Mouse (Mus musculus) retina, adult 2 months (tissue): Measurements from ENCODE around the gene Fam161a.

Experiments used
- DNase-seq: peaks from one replicate; pipeline ENCODE4 v3.0.0-alpha.2; 2012; ENCODE audit warnings: low read depth, low spot score

The Fam161a gene

DNA sequence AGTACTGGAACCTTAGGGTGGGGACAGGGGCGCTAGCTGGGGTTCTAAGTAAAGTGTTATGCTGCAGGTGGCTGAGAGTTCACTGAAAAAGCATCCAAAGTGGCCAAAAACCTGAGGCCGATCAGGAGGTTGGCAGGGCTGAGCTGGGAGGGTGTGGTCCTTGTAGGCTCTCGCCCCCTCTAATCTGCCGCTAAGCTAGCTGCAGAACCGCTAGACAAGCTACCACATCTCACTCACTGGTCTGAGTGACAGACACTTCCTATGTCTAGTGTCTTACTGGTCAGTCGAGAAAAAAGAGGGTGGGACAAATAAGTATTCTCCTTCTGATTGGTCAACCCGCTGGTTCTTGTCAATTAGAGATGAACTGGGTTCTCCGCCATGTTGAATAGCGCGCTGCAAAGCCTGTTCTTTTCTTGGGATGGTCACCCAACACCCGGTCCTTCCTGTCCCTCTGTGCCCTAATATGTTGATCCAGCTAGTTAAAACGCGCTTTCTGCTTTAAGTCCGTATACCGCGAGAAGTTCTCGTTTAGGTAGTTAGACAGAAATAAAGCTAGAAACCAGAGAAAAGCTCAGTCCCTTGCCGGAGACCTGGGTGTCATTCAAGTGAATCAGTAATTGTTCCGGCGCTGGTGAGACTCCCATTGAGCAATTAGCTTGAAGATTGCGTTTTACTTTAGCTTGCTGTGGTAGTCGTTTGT lies at the start of gene Fam161a:
Fam161a (plus strand) TSS at position 51 of the 700 bp plus-strand sequence.
- peak; percentile 93 for DNase-seq

DNA sequence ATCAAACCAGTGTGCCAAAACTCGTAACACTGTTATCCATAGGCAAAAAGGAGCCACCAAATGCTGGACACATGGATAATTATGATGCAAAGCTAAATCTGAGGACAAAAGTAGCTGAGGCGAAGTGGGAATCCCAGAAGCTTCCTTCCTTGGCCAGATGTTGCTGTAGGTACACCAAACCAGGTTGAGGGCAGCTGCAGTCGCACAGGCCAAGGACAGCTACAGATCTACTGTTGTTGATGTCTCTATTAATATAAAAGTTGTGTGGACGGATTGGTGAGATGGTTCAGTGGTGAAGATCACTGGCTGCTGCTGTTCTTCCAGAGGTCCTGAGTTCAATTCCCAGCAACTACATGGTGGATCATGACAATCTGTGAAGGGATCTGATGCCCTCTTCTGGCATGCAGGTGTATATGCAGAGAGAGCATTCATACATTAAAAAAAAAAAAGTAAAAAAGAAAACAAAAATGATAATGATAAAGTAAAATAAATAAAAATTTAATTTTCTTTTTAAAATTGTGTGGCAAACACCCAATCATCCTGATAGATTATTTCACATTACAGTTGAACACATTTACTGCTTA lies 49.4 kb upstream of the Fam161a start:
- no peak for DNase-seq

DNA sequence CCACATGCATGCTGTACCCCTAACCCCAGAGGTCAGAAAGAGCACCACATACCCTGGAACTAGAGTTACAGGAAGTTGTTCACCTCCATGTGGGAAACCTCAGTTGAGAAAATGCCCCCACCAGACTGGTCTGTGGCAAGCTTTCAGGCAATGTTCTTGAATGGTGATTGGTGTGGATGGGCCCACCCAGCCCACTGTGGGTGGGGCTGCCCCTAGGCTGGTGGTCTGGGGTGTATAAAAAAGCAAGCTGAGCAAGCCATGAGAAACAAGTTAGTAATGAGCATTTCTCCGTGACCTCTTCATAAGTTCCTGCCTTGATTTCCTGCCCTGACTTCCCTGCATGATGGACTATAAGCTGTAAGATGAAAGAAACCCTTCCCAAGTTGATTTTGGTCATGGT lies 45.2 kb upstream of the Fam161a start:
- DNase-seq: no peak

DNA sequence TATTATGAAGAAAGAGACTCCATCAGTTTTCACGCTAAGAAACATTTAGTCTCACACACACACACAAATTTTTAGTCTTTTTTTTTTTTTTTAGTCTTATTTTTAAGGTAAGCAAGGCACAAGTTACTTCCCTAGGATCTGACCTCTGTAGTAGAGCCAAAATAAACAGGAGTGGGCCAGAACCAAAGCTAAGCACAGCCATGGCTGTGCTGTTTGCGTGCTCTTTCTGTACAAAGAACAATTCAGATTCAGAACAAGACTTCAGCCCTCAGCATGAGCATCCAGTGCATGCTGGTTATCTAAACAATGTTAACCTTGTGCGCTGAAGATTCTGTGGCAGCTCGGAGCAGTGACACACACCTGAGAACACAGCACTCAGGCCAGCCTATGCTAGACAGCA lies 42.9 kb upstream of the Fam161a start:
- DNase-seq: no peak

DNA sequence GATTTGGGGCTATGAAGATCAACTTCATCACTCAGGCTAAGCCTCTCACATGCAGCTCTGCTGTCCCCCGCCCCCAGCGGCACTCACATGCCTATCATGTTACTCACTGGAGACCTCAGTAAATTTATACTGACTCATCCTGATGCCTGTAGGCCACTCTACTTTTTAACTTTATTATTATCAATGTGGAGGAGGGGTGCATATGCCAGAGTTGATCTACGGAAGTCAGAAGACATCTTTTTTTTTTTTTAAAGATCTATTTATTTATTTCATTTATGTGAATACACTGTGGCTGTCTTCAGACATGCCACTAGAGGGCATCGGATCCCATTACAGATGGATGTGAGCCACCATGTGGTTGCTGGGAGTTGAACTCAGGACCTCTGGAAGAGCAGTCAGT lies 41.8 kb upstream of the Fam161a start:
- no peak for DNase-seq

DNA sequence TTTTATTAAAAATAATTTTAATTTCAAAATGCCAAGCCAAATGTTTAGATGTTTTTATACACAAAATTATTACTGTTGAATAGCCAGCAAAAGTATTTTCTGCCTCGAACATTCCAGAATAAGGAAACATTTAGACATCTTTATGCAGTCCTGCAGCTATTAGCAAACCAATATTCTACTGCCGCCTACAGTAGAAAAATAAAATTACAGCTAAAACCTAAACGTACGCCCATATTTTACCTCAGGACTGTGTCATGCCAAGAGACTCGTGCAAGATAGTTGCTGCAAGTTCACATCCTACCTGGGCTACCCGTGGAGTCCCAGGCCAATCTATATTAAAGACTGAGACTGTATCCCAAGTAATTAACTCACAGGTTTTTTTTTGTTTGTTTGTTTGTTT lies 37.8 kb upstream of the Fam161a start:
- DNase-seq: no peak

DNA sequence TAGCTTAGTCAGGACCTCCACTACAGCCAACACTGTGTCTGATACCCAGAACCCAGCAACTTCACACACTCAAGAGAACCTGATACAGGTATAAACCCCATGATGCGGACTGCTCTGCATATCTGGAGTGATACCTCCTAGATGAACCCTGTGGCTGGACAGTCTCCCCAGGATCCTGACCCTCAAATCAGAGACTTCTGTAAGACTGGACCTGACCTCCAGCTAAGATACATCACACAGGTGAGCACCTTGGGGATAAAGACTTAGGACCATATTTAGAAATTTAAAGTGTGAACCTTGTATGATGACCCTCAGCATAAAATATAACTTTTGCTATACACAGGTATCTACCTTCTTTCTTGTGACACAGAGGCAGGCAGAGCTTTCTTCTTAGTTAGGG lies 36.8 kb upstream of the Fam161a start:
- no peak for DNase-seq

DNA sequence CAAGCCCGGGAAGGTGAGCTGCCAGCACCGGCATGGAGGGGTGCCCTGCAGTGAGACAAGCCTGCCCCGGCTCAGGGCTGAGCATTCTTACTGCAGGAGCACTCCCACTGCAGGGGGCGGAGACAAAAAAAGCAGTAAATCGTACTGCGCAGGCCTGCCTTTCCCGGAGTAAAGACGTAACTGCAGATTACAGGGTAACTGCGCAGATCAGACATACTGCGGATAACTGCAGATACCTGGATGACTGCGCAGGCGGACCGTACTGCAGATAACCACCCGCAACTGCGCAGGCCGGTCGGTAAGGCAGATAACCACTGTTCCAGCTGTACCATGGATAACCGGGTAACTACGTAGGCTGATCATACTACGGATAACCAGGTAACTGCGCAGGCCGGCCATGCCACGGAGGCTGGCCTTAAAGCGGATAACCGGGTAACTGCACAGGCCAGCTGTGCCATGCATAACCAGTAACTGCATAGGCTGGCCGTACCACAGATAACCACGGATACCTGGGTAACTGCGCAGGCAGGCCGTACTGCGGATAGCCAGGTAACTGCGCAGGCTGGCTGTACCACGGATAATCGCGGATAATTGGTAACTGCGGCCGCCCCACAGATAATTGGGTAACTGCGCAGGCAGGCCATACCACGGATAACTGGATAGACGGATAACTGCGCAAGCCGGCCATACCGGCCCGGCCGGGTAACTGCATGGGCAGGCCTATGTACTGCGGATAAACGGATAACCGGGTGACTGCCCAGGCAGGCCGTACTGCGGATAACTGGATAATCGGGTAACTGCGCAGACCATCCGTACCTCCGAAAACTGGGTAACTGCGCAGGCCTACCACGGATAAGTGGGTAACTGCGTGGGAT lies 35.3 kb upstream of the Fam161a start, which contains the start of gene Zrsr1:
Zrsr1 (plus strand) TSS at position 171 of the 875 bp plus-strand sequence.
- DNase-seq: no peak

DNA sequence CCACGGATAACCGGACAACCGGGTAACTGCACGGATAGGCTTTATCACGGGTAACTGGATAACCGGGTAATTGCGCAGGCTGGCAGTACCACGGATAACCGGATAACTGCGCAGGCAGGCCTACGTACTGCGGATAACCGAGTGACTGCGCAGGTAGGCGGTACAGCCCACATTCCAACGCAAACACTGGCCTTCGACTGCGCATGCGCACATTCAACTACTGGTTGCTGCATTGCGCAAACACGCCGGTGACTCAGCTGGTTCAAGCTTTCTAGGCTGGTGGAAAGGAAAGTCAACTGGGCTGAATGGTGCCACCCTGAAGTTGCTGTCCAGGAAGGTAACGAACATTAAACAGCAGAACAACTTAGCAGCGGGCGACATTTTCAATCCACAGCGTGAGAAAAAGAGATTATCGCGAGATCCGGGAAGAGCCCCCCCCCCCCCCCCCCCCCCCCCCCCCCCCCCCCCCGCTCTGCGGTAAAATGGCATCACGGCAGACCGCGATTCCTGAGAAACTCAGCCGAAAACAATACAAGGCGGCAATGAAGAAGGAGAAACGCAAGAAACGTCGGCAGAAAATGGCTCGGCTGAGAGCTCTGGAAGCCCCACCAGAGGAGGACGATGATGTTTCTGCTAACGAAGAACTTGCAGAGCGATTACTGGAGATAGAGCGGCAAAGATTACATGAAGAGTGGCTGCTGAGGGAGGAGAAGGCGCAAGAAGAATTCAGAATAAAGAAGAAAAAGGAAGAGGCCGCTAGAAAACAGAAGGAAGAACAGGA lies 34.4 kb upstream of the Fam161a start:
- DNase-seq: peak; percentile 60

DNA sequence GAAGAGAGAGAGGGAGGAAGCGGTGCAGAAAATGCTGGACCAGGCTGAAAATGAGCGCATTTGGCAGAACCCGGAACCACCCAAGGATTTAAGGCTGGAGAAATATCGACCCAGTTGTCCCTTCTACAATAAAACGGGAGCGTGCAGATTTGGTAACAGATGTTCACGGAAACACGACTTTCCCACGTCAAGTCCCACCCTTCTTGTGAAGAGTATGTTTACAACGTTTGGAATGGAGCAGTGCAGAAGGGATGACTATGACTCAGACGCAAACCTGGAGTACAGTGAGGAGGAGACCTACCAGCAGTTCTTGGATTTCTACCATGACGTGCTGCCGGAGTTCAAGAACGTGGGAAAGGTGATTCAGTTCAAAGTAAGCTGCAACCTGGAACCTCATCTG lies 33.7 kb upstream of the Fam161a start:
- DNase-seq: no peak

DNA sequence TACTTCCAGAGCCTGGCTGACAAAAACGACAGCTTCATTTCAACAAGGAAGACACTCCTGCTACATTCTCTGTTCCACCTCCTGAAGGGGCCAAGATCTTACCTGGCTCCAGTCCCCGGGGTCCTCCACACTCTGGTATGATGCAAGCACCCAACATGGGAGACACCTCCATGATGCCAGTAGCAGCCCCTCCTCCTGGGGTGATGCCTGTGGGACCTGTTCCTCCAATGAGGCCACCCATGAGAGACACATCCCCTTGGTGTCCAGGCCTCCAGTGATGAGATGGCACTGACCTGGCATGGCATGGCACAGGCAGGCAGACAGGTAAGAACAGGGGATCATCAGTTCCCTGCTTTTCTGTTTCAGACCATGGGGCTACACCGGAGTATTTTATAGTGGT lies 29.1 kb upstream of the Fam161a start:
- no peak for DNase-seq

DNA sequence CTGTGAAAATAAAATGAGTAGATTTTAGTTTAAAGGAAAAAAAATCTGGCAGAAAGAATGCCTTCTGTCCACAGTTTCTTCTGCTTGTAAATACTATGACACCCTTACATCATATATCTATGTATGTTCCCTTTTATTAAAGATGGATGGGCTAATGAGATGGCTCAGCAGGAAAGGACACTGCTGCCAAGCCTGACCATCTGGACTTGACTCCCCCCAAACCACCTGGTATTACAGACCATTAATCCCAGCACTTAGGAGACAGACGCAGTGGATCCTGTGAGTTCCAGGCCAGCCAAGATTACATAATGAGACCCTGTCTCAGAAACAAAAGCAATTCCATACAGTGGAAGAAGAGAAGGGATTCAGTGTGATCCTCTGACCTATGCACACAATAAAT lies 28.6 kb upstream of the Fam161a start:
- no peak for DNase-seq

DNA sequence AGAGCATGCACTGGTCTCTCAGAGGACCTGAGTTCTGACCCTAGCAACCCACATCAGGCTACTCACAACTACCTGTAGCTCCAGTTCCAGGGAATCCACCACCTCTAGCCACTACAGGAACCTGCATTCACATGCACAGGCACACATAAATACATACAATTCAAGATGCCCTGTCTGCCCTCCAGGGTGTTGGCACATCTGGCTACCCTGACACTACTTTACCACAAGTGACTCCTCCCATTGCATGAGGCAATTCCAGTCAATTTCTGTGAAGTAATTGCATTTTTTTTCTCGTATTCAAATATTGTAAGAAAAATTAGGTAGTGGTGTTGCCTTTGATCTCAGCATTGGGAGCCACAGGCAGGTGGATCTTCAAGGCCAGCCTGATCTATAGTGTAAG lies 28.1 kb upstream of the Fam161a start:
- DNase-seq: no peak

DNA sequence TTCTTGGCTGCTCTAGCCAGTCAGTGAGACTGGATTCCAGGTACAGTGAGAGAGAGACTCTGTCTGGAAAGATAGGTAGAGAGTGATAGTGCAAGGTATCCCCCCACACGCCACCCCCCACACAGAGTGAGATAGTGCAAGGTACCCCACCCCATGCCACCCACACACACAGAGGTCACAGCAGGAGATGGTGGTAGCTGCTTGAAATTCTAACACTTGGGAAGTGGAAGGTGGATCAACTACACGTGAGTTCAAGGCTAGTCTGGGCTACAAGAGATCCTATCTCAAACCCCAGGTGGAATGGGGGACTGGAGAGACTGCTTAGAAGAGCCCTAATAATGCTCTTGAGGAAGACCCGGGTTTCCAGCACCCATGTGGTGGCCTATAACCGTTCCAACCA lies 26.3 kb upstream of the Fam161a start:
- no peak for DNase-seq

DNA sequence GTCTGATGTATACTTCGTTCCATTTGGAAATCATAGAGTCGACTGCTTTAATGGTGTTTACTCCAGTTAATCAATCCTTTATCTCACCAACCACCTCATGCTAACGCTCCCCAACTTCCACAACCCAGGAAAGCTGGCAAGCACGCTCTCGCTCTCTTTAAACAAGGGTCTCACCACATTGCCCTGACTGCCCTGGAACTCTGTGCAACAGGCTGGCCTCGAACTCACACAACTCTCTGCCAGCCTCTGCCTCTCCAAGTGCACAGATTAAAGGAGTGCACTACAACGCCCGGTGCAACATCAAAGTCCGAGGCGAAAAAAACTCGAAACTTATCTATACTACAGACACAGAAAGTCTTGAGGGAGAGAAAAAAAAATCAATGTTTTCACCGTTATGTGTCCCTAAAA lies 25.8 kb upstream of the Fam161a start:
- DNase-seq: no peak

DNA sequence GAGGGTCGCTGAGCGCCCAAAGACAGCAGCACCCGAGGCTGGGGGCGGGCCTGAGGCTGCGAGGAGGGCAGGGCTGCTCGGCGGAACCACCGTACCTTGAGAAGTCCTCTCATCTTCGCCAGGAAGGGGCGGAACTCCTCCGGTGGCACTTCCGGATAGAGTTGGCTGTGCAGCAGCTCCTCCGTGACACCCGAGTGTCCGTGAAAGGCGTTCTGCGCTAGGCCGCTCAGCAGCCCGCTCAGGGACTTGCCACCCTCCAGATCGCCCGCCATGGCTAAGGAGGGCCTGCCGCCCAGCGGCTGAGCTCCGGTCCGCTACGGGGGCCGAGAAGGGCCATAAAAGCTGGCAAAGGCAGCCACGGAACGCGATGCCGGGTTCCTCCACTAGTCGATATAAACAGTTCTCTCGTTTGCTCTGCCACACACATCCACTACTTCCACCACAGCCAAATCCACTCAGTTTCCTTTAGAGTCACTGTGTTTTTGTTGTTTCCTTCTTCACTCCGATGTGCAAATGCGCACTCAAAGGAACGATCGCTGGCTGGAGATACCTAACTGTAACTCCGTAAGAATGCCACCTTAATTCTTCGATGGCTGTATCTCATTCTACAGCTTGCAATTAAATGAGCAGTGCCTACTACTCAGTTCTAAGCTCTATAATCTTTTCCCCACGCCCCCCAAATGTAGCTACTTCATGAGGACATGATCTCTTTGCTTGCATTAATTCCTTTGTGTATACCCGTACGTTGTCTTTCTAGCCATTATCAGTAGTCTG lies 25.2 kb upstream of the Fam161a start, which contains the start of the genes Gm28048 and Commd1:
Gm28048 (minus strand) TSS at position 107 of the 774 bp plus-strand sequence.
Commd1 (minus strand) TSS at position 399 of the 774 bp plus-strand sequence.
- peak; percentile 90 for DNase-seq

DNA sequence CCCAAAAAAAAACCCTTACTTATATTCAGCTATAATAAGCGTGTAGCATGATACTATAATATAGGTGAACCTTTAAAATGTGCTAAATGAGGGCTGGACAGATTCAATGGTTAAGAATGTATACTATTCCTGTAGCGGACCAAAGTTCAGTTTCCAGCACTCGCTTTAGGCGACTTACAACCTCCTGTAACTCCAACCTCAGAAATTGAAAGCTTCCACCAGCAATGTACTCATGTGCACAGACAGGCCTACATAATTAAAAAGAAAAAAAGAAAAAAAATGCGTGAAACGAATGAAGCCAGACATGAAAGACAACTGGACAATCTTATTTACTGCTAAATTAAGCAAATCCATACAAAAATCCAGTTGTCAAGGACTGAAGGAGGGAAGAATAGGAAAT lies 24.5 kb upstream of the Fam161a start:
- no peak for DNase-seq

DNA sequence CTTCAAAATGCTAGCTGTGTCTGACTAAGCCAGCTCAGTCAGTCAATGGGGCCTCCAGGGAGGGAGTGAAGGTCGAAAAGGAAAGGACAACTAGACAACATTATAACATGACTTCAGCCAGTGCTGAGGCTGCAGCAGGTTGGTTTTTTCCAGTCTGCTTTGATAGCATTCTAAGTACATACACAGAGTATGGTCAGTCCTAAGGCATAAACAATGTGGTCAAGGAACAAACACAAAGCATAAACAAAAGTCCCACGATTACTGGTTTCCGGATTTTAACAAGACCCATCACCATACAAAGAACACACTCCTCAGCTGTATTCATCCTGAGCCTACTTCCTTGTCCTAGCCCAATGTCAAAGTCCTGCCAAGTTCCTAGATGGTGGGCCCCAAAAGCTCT lies 21.8 kb upstream of the Fam161a start:
- DNase-seq: no peak

DNA sequence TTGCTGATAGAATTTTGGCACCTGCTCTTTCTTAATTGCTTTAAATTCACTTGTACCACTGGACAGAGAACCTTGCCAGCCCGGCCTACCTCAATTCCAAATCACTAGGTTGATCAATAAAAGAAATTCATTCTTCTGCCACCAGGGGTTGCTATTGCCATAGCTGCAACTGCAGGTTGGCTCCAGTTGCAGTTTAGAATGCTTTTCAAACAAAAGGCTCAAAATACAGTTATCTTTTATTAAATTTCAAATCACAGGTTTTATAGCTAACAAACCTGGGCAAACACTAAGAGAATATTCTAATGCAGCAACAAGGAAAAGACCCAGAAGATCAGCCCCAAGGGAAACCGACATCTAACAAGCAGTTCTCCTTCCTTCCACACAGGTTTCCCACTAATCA lies 20.0 kb upstream of the Fam161a start:
- no peak for DNase-seq

DNA sequence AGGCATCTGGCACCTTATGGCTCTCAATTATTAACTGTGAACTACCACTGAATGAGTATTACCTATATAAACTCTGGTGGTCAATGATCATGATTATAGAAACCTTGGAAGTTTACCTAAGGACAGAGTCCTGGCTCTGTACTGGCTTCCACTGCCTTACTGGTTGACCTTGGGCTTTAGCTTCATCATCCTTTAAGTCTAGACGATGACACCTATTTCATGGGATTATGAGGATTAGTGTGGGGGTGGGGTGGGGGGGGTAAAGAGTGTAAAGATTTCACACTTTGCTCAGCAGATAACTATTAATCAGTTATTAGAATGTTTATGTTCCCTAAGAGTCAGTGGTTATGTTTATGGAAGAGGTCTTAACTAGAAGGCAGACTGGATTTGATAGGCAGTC lies 17.5 kb upstream of the Fam161a start:
- DNase-seq: peak; percentile 77
